Mouse (Mus musculus) MEL (cell line): ENCODE measurements at regions not wholly inside any gene's neighbourhood (a gene's known extent, or its start where the extent isn't known, plus 50 kb on each side); places are given as distances from the start of the nearest gene placed in this dataset.

Source experiments
- DNase-seq: peaks from one replicate; pipeline ENCODE4 v3.0.0; 2011; ENCODE audit warnings: low read depth, low spot score
- H3K27ac ChIP-seq: 2 replicates; pipeline ENCODE4 v1.5.1; 2012; ENCODE audit warnings: low read depth, mild to moderate bottlenecking, control low read depth, low read length, moderate library complexity; ENCODE audit not compliant: control insufficient read depth
- H3K27me3 ChIP-seq, 2 experiments: fragments of 150-350 bp in 1 of 2; sonication (generic) in 1 of 2; 2 replicates each; pipeline ENCODE4 v1.6.1; 2012; ENCODE audit warnings: low read length in 2 of 2, mild to moderate bottlenecking in 2 of 2, improper control_type of control experiment in 1 of 2, moderate library complexity in 1 of 2; ENCODE audit not compliant: insufficient read depth in 2 of 2, control insufficient read depth in 1 of 2
- H3K36me3 ChIP-seq, 2 experiments: 2 replicates each; pipeline ENCODE4 v1.6.1; 2012 to 2014; ENCODE audit warnings: low read length in 2 of 2, improper control_type of control experiment in 1 of 2, inconsistent platforms in 1 of 2, mild to moderate bottlenecking in 1 of 2; ENCODE audit not compliant: insufficient read depth in 2 of 2, control insufficient read depth in 1 of 2
- H3K4me1 ChIP-seq, 2 experiments: fragments of 150-350 bp in 1 of 2; sonication (generic) in 1 of 2; 2 replicates each; pipeline ENCODE4 v1.6.1; 2012; ENCODE audit warnings: low read length in 2 of 2, improper control_type of control experiment in 1 of 2, mild to moderate bottlenecking in 1 of 2; ENCODE audit not compliant: insufficient read depth in 2 of 2, control insufficient read depth in 1 of 2
- H3K4me3 ChIP-seq, 2 experiments: fragments of 150-350 bp in 1 of 2; sonication (generic) in 1 of 2; 2 replicates each; pipeline ENCODE4 v1.5.1; 2012; ENCODE audit warnings: low read depth in 2 of 2, low read length in 2 of 2, mild to moderate bottlenecking in 2 of 2, moderate library complexity in 2 of 2, control low read depth in 1 of 2, improper control_type of control experiment in 1 of 2; ENCODE audit not compliant: control insufficient read depth in 1 of 2, insufficient read depth in 1 of 2
- H3K79me2 ChIP-seq: 2 replicates; pipeline ENCODE4 v1.6.1; 2012; ENCODE audit warnings: mild to moderate bottlenecking, low read length, moderate library complexity; ENCODE audit not compliant: control insufficient read depth, poor library complexity, insufficient read depth
- H3K9ac ChIP-seq: 2 replicates; pipeline ENCODE4 v1.6.1; 2012; ENCODE audit warnings: low read depth, mild to moderate bottlenecking, control low read depth, low read length, moderate library complexity; ENCODE audit not compliant: control insufficient read depth, poor library complexity, severe bottlenecking
- H3K9me3 ChIP-seq: fragments of 150-350 bp; sonication (generic); replicated peaks from 2 replicates; pipeline ENCODE4 v1.6.1; 2012; ENCODE audit warnings: mild to moderate bottlenecking, low read length, improper control_type of control experiment, moderate library complexity; ENCODE audit not compliant: insufficient read depth
- BHLHE40 ChIP-seq: IDR thresholded peaks from 2 replicates; pipeline ENCODE4 v1.6.1; 2012; ENCODE audit warnings: low read depth, mild to moderate bottlenecking, inconsistent platforms, low read length, improper control_type of control experiment, borderline replicate concordance
- CHD1 ChIP-seq: IDR thresholded peaks from 2 replicates; pipeline ENCODE4 v1.6.1; 2012; ENCODE audit warnings: low read depth, mild to moderate bottlenecking, inconsistent platforms, low read length, improper control_type of control experiment
- CHD2 ChIP-seq: IDR thresholded peaks from 2 replicates; pipeline ENCODE4 v1.6.1; 2011; ENCODE audit warnings: low read length, improper control_type of control experiment
- CTCF ChIP-seq, 3 experiments: IDR thresholded peaks in 2 of 3; conservative IDR thresholded peaks in 1 of 3; 2 replicates each; pipeline ENCODE4 v1.5.1; 2011 to 2012; ENCODE audit warnings: low read length in 3 of 3, low read depth in 2 of 3, mild to moderate bottlenecking in 2 of 3, improper control_type of control experiment in 1 of 3, inconsistent platforms in 1 of 3, mixed read lengths in 1 of 3, moderate library complexity in 1 of 3; ENCODE audit not compliant: control insufficient read depth in 1 of 3, insufficient read depth in 1 of 3, poor library complexity in 1 of 3, severe bottlenecking in 1 of 3
- ELF1 ChIP-seq: IDR thresholded peaks from 2 replicates; pipeline ENCODE4 v1.6.1; 2014; ENCODE audit warnings: low read depth, mild to moderate bottlenecking, inconsistent platforms, low read length, improper control_type of control experiment, moderate library complexity
- GABPA ChIP-seq: IDR thresholded peaks from 2 replicates; pipeline ENCODE4 v1.6.1; 2012; ENCODE audit warnings: low read depth, mild to moderate bottlenecking, inconsistent platforms, low read length, improper control_type of control experiment, moderate library complexity
- HCFC1 ChIP-seq: IDR thresholded peaks from 2 replicates; pipeline ENCODE4 v1.6.1; 2012; ENCODE audit warnings: low read depth, mild to moderate bottlenecking, inconsistent platforms, low read length, improper control_type of control experiment, moderate library complexity
- JUND ChIP-seq: IDR thresholded peaks from 2 replicates; pipeline ENCODE4 v1.6.1; 2011; ENCODE audit warnings: low read depth, mild to moderate bottlenecking, improper control_type of control experiment, low read length
- KAT2A ChIP-seq: conservative IDR thresholded peaks from 2 replicates; pipeline ENCODE4 v1.6.1; 2012; ENCODE audit warnings: low read depth, low read length, improper control_type of control experiment, inconsistent platforms
- MAZ ChIP-seq: IDR thresholded peaks from 2 replicates; pipeline ENCODE4 v1.6.1; 2012; ENCODE audit warnings: low read depth, mild to moderate bottlenecking, inconsistent platforms, low read length, improper control_type of control experiment
- MEF2A ChIP-seq: IDR thresholded peaks from 2 replicates; pipeline ENCODE4 v1.6.1; 2014; ENCODE audit warnings: low read depth, mild to moderate bottlenecking, inconsistent platforms, low read length, improper control_type of control experiment; ENCODE audit not compliant: poor library complexity, insufficient replicate concordance, severe bottlenecking; ENCODE audit errors: extremely low read depth
- MXI1 ChIP-seq: IDR thresholded peaks from 2 replicates; pipeline ENCODE4 v1.6.1; 2011; ENCODE audit warnings: mild to moderate bottlenecking, low read depth, low read length, improper control_type of control experiment
- MYC ChIP-seq: IDR thresholded peaks from 2 replicates; pipeline ENCODE4 v1.6.1; 2011; ENCODE audit warnings: low read depth, mild to moderate bottlenecking, low read length, improper control_type of control experiment, moderate library complexity
- NELFE ChIP-seq: IDR thresholded peaks from 2 replicates; pipeline ENCODE4 v1.6.1; 2011; ENCODE audit warnings: low read depth, low read length, improper control_type of control experiment
- SIN3A ChIP-seq: IDR thresholded peaks from 2 replicates; pipeline ENCODE4 v1.6.1; 2012; ENCODE audit warnings: low read length, improper control_type of control experiment, inconsistent platforms
- SMC3 ChIP-seq: IDR thresholded peaks from 2 replicates; pipeline ENCODE4 v1.6.1; 2011; ENCODE audit warnings: low read depth, low read length, improper control_type of control experiment
- TBP ChIP-seq: IDR thresholded peaks from 2 replicates; pipeline ENCODE4 v1.8.0; 2011; ENCODE audit warnings: low read depth, low read length, improper control_type of control experiment
- TCF12 ChIP-seq: IDR thresholded peaks from 2 replicates; pipeline ENCODE4 v1.6.1; 2014; ENCODE audit warnings: low read depth, mild to moderate bottlenecking, inconsistent platforms, low read length, improper control_type of control experiment, moderate library complexity
- UBTF ChIP-seq: IDR thresholded peaks from 2 replicates; pipeline ENCODE4 v1.6.1; 2012; ENCODE audit warnings: low read depth, mild to moderate bottlenecking, inconsistent platforms, low read length, improper control_type of control experiment, moderate library complexity, borderline replicate concordance; ENCODE audit not compliant: insufficient read depth
- ZC3H11A ChIP-seq: IDR thresholded peaks from 2 replicates; pipeline ENCODE4 v1.6.1; 2012; ENCODE audit warnings: low read depth, mild to moderate bottlenecking, inconsistent platforms, low read length, improper control_type of control experiment

- TF ChIP-seq CHD1, result no peak
Observed at GRCm38 (mm10) chr17:47285616-47286015, 83.1 kb upstream of the Mrps10 start (continued).

GRCm38 (mm10) chr17:47284236-47284635 lies 84.5 kb upstream of the Mrps10 start:
- H3K36me3 ChIP-seq, result no peaks in the 10 kb centered on the region
- H3K9me3 ChIP-seq, result no peaks in the 10 kb centered on the region
- H3K27ac ChIP-seq, result no peak overlapping the region
- no peak overlapping the region for H3K9ac ChIP-seq
- no peak overlapping the region for H3K4me3 ChIP-seq
- no peaks in the 10 kb centered on the region for H3K4me1 ChIP-seq
- TF ChIP-seq MEF2A (no peak), ELF1 (no peak), MXI1 (no peak), HCFC1 (no peak), KAT2A (no peak), JUND (no peak), CTCF (IDR thresholded peaks at IDR 0.05 in 2 of 3, conservative IDR thresholded peaks at IDR 0.05 in 1 of 3; ENCODE audit: control insufficient read depth in 1 of 3, insufficient read depth in 1 of 3, low read depth in 2 of 3, low read length in 3 of 3, poor library complexity in 1 of 3, severe bottlenecking in 1 of 3) (no peak), MYC (no peak), MAZ (no peak), BHLHE40 (no peak), TCF12 (no peak), SMC3 (no peak), NELFE (no peak), CHD2 (no peak), UBTF (no peak), CHD1 (no peak), ZC3H11A (no peak), GABPA (no peak), TBP (no peak)
- no peaks in the 10 kb centered on the region for H3K79me2 ChIP-seq
- no peaks in the 10 kb centered on the region for H3K27me3 ChIP-seq
- no peak for DNase-seq

- Histone ChIP-seq H3K79me2 (no peaks in the 10 kb centered on the region), H3K4me3 (no peak overlapping the region), H3K4me1 (no peaks in the 10 kb centered on the region), H3K9me3 (no peaks in the 10 kb centered on the region), H3K27me3 (no peaks in the 10 kb centered on the region), H3K36me3 (no peaks in the 10 kb centered on the region), H3K9ac (no peak overlapping the region), H3K27ac (no peak overlapping the region)
- no peak for DNase-seq
- TF ChIP-seq SIN3A, result no peak
- TF ChIP-seq CHD1, result no peak
Observed at GRCm38 (mm10) chr17:47283158-47283557, 85.5 kb upstream of the Mrps10 start.
